Mouse (Mus musculus) ES-E14 (cell line): ENCODE measurements around the gene Osbpl6.

Experiments used
- MAFK ChIP-seq: IDR thresholded peaks from 2 replicates; pipeline ENCODE4 v1.6.1; 2014; ENCODE audit warnings: mild to moderate bottlenecking, low read depth, low read length, inconsistent platforms; ENCODE audit not compliant: insufficient read depth
- ZC3H11A ChIP-seq: IDR thresholded peaks from 2 replicates; pipeline ENCODE4 v1.6.1; 2012; ENCODE audit warnings: low read depth, mild to moderate bottlenecking, inconsistent platforms, low read length, borderline replicate concordance

GRCm38 (mm10) chr2:76571543-76571942 is 165.2 kb downstream of the Osbpl6 start:
- no peak for TF ChIP-seq ZC3H11A
- no peak for TF ChIP-seq MAFK
